Mouse (Mus musculus) brain, adult 2 months (tissue): ENCODE data around the gene Cx3cl1.
A peak's percentile ranks its signal among the peaks of the same experiment; 100 is the strongest.

Source experiments
- DNase-seq: peaks from one replicate; pipeline ENCODE4 v3.0.0; 2011; ENCODE audit warnings: low read depth, low spot score

Gene Cx3cl1

DNA sequence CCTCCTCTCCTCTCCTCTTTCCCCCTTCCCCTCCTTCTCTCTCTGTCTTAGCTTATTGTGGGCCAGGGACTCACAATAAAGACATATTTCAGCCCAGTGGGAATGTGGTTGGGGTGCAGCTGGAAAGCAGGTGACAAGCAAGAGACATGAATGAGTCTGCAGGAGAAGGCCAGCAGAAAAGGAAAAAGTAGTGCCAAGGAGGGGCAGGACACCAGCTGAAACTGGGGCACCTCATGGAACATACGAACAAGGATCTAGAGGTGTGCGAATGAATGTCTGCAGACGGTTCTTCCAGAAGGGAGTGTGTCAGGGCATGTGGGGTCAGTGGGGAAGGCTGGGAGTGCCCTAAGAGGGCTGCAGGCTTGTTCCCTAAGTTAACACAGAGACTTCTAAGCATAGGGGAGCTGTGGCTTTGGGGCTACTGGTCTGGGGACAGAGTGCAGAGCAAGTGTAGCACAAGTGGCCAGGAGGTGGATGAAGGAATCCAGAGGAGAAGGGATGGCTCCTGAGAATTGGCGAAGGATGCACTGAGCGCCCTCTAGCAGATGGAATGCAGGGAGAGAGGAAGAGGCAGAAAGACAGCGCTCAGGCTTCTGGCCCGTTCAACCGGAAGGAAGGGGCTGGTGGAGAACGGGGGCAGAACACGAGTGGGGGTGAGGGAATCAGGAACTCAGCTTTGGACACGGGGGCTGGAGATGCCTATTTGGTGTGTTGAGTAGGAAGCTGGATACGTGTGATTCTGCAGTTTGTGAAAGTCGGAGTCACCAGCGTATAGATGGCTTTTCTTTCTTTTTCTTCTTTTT lies 29.7 kb downstream of the Cx3cl1 start:
- peak; percentile 89 for DNase-seq

DNA sequence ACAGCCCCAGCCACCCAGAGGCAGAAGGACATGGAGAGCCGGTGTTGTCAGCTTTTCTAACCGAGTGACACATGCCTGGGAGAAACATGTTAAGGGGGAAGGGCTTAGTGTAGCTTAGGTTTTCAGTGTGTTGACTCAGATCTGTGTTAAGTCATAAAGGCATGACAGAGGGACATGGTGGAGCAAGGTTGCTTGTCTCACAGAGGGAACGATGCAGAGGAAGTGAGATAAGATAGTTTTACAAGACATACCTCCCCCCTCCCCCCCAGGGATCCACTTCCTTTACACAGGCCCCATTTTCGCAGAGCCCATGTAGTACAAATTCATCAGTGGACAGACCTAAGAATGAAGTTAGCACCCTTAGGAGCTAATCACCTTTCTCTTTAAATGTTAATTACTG lies 30.6 kb downstream of the Cx3cl1 start:
- DNase-seq = no peak

GRCm38 (mm10) chr8:94803551-94803950 lies 31.7 kb downstream of the Cx3cl1 start:
- DNase-seq = peak; percentile 84

- DNase-seq = no peak
Measured at GRCm38 (mm10) chr8:94804546-94805340, 32.9 kb downstream of the Cx3cl1 start.

GRCm38 (mm10) chr8:94805811-94806210 lies 34.0 kb downstream of the Cx3cl1 start:
- DNase-seq = no peak

DNA sequence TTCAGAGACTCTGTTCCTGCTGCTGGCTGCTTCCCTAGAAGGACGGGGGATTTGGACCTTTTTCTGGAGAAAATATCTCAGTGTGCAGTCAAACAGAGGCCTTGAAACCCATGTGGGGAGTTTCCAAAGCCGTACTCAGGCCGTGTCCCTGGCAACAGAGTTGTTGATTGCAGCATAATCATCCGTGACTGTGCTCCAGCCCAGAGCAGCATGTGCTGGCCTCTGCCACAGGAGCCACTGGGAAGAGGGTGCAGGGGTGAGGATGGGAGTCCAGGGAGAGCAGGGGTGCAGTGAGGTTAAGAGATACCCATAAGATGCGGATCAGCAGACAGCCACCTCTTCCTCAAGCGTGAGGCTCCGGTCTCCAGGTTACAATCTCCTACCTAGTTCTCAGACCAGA lies 35.7 kb downstream of the Cx3cl1 start:
- DNase-seq = no peak

DNA sequence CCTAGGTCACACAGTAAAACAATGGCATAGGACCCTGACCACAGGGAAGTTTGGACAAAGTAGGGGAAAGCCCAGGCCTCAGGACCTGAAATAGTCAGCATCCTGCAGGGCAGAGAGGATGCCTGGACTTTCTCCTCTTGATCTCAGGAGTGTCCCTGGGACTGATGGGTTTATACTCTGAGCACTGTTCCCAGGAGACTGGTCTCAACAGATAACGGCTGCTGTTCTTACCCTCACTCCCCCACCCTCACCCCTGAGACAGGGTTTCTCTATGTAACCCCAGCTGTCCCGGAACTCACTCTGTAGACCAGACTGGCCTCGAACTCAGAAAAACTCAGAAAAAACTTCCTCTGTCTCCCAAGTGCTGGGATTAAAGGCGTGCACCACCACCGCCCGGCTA lies 36.6 kb downstream of the Cx3cl1 start:
- no peak for DNase-seq

DNA sequence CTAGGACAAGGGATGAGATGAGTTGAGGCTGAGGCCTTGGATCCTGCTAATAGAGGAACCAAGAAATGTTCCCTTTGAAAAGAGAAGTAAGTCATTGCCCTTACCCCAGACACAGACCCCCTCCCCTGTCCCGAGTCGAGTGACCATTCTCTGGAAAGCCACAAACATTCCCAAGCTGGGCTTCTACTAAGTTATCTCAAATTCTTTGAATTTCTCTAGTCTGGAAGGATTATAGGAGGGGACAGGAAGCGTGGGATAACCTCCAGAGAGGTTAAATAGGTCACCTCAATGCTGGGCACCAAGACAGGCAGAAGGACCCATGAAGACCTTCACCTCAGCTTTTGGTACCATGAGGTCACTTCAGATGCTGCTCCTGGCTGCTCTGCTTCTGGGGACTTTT lies 38.3 kb downstream of the Cx3cl1 start, which contains the start of gene Ccl17:
Gene Ccl17, plus strand, starts transcription at position 301 of the 400 bp plus-strand sequence.
- no peak for DNase-seq

GRCm38 (mm10) chr8:94810855-94811254 lies 39.0 kb downstream of the Cx3cl1 start:
- DNase-seq = peak; percentile 46

GRCm38 (mm10) chr8:94811654-94812053 lies 39.8 kb downstream of the Cx3cl1 start:
- no peak for DNase-seq

DNA sequence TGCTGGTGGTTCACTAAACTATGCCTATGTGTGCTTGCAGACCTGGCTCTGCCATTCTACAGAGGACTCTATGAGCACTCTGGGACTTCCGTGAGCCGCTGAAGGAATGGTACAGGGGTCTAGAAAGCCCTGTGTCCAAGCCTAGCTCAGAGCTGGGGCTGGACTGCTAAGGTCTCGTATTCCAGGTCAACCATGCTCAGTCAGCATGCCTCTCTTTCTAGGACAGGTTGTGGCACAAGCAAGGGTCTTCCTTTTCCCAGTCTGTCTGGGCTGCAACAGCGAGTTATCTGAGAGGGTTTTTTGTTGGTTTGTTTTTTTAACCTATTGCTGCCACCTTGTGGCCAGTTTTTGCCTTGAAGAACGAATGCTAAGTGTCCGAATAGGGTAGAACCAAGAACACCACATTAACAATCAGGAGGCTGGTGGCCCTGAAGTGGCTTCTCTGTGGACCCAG lies 40.9 kb downstream of the Cx3cl1 start:
- peak; percentile 90 for DNase-seq

DNA sequence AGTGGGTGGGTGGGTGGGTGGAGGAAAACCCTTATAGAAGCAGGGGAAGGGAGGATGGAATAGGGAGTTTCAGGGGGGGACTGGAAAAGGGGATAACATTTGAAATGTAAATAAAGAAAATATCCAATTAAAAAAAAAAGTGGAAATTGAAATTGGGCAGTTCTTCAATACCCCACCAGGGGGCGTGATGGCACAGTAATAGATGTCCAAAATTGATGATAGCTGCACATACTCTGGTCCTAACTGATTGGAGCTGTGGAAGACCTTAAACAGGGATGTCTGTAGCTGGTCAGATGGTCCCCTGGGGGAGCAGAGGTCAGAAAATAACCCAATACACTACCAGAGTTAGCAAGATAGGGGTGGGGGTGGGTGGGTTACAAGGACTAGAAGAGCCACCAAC lies 42.7 kb downstream of the Cx3cl1 start:
- DNase-seq = no peak

- DNase-seq = no peak
Measured at GRCm38 (mm10) chr8:94817933-94818332, 46.1 kb downstream of the Cx3cl1 start.

DNA sequence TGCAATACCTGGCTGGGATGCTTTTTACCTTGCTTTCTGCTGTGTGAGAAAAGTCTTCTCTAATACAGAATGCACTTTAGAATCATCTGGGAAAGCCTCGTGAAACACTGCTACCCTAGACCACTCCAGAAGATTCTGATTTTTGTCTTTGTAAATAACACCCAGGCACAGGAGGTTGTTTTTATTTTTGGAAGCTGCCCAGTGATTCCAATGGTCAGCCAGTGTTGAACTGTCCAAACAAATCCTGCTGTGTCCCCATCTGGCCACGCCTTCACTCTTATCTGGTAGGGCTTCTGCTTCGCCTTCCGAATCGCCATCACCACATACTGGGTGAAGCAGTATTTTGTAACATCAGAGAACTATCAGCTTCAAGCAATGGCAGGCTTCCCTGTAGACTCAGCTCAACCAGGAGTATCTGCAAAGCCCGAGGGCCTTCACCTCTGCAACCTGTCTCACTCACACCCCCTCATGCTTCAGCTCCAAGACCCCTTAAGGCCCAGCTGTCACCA lies 47.9 kb downstream of the Cx3cl1 start:
- DNase-seq = no peak

DNA sequence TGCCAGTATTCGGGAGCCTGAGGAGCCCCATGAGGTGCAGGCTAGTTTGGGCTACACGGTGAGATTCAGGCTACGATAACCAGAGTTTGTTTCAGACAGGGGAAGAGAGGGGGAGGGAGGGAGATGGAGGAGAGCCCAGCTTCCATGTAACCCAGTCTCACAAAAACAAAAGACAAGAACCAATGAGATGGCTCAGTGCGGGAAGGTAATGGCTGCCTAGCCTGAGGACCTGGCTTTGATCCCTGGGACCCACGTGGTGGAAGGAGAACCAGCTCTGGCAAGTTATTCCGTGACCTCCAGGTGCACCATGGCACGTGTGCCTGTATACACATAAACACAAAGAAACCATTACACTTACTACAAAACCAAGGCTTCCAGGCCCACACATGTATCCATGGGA lies 48.7 kb downstream of the Cx3cl1 start:
- DNase-seq = no peak

- no peak for DNase-seq
Measured at GRCm38 (mm10) chr8:94821381-94821780, 49.6 kb downstream of the Cx3cl1 start.

DNA sequence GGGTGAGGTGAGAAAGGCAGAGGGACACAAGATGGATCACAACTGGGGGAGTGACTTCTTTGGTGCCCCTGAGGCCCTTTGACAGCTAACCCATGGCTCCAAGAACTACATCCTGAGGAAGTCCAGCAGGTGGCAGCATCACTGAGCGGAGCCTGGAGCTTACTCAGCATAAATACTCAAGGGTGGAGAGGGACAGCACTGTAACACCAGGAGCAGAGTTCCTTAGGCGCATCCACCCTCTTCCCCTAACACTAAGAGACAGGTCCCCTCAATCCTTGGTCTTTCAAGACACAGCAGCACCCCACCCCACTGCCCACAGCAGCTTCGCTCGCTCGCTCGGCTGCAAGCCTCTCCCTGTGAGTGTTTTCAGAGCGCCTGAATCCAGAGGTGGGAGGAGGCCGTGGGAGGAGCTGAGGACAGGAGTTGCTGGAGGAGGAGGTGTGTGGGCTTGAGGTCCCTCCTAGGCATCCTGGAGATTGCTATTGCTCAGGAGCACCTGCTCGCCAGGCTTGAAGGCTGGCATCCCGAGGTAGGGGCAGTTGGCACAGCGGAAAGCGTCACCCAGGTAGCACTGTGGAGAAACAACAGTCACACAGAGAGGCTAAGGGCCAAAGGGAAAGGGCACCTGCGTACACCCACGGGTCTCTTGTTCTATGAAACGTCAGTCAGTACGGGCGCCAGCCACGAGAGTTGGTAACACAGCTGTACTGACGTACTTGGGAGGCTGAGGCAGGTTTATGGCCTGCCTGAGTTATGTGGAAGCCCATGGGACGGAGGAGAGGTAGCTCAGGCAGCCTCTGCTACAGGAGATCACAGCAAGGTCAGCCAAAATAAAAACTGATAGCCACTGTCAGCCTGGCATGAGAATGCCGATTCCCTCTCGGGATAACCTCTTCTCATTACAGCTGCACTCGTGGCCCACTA lies 51.1 kb downstream of the Cx3cl1 start:
- peak; percentile 86 for DNase-seq

DNA sequence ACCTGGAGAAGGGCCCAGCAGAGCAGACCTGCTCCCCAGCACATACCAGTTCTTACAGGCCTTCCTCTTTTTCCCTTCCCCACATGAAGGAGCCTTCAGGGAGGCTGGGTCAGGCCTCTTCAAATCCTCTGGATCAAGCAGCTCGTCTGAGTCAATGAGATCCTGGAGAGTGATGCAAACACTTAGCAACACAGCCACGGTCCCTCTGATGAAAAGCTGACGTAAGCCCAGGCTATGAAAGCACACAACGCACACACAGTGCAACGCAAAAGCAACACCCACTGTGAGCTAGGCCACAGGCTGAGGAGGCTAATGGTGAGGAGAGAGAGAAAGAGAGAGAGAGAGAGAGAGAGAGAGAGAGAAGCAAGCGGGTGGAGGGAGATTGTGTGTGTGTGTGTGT lies 53.4 kb downstream of the Cx3cl1 start:
- DNase-seq = no peak

DNA sequence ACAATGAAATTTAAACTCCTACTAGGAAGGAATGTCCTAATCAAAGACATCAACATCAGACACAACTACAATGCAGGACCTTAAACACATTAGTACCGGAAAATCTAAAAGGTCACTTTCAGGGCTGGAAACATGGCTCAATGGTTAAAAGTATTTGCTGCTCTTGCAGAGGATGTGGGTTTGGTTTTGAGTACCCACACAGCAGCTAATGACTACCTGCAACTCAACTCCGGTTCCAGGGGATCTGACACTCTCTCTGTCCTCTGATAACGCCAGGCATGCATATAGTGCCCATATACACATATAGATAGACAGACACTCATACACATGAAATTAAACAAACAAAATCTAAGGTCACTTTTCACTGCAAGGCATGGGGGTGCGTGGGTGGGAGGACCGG lies 54.4 kb downstream of the Cx3cl1 start:
- DNase-seq = no peak

GRCm38 (mm10) chr8:94828284-94828683 lies 56.5 kb downstream of the Cx3cl1 start:
- no peak for DNase-seq
